Comparison of ENCODE assay signal across 7 mouse cellular contexts in genomic region chr14:75863549-75864409, GRCm38 (mm10). TPM values are rescaled to one million over a fixed set of nuclear protein-coding genes. Genes with fewer than 3 reads are reported as not detected.
DNase-seq lines count a peak whose midpoint lies in the region; ATAC-seq lines count a peak whose summit lies in the region.

No protein-coding gene starts in this region.

- H3K9me3 ChIP-seq in forebrain, embryonic 14.5 days (replicated peaks; ENCODE audit: control insufficient read depth, low read length): no peaks in the 10 kb centered on the region
- H3K9me3 ChIP-seq in limb, embryonic 12.5 days: peaks cover 6% of the 10 kb centered on the region; the same call in 1 of the 2 replicates
- H3K9me3 ChIP-seq in midbrain, embryonic 13.5 days: no peaks in the 10 kb centered on the region

- no peak overlapping the region for H3K27ac ChIP-seq in forebrain, embryonic 14.5 days (ENCODE audit: low read depth, low read length)
- H3K27ac ChIP-seq in limb, embryonic 12.5 days: peak overlapping the region; percentile 79
- H3K27ac ChIP-seq in midbrain, embryonic 13.5 days: peak overlapping the region; percentile 62

- no peaks in the 10 kb centered on the region for H3K36me3 ChIP-seq in forebrain, embryonic 14.5 days (ENCODE audit: control insufficient read depth, insufficient read depth, low read length)
- no peaks in the 10 kb centered on the region for H3K36me3 ChIP-seq in limb, embryonic 12.5 days
- H3K36me3 ChIP-seq in midbrain, embryonic 13.5 days: no peaks in the 10 kb centered on the region

- H3K4me3 ChIP-seq in forebrain, embryonic 14.5 days (ENCODE audit: low read depth, low read length): no peak overlapping the region
- H3K4me3 ChIP-seq in limb, embryonic 12.5 days (replicated peaks): no peak overlapping the region
- no peak overlapping the region for H3K4me3 ChIP-seq in midbrain, embryonic 13.5 days (replicated peaks)

- ATAC-seq in forebrain, embryonic 14.5 days: peak; percentile 66; the same call in 1 of the 2 replicates
- ATAC-seq in limb, embryonic 12.5 days (ENCODE audit: insufficient number of reproducible peaks, insufficient read depth, low FRiP score, low TSS enrichment, low read depth): peak; percentile 83
- peak; percentile 75 for ATAC-seq in midbrain, embryonic 13.5 days

- no peak overlapping the region for H3K4me2 ChIP-seq in forebrain, embryonic 14.5 days (ENCODE audit: low read length)
- H3K4me2 ChIP-seq in limb, embryonic 12.5 days: no peak overlapping the region
- no peak overlapping the region for H3K4me2 ChIP-seq in midbrain, embryonic 13.5 days (replicated peaks)

- peak; percentile 82 for DNase-seq in adrenal gland, postnatal 14 days
- peak; percentile 73 for DNase-seq in forebrain, embryonic 14.5 days (ENCODE audit: low spot score)
- DNase-seq in heart, postnatal 4 days: peak; percentile 81
- peak; percentile 87 for DNase-seq in yolk sac, embryonic 10.5 days (ENCODE audit: low spot score)
- DNase-seq in layer of hippocampus, adult 8-10 months (ENCODE audit: low spot score in 2 of 2): no peak

- H3K9ac ChIP-seq in forebrain, embryonic 14.5 days (ENCODE audit: low read length): peak overlapping the region; percentile 35; the same call in 1 of the 2 replicates
- no peak overlapping the region for H3K9ac ChIP-seq in limb, embryonic 12.5 days (replicated peaks)
- no peak overlapping the region for H3K9ac ChIP-seq in midbrain, embryonic 13.5 days (replicated peaks)

- H3K4me1 ChIP-seq in forebrain, embryonic 14.5 days (ENCODE audit: control insufficient read depth, insufficient read depth, low read length): peaks cover 8% of the 10 kb centered on the region
- peaks cover 10% of the 10 kb centered on the region for H3K4me1 ChIP-seq in limb, embryonic 12.5 days (replicated peaks)
- peaks cover 9% of the 10 kb centered on the region for H3K4me1 ChIP-seq in midbrain, embryonic 13.5 days (replicated peaks)

- 12% methylated on average over 7 of the region's 7 CpGs for WGBS in forebrain, embryonic 14.5 days
- 32% methylated on average over 7 of the region's 7 CpGs for WGBS in limb, embryonic 12.5 days
- WGBS in midbrain, embryonic 13.5 days: 7% methylated on average over 7 of the region's 7 CpGs

- H3K27me3 ChIP-seq in forebrain, embryonic 14.5 days (replicated peaks; ENCODE audit: control insufficient read depth, insufficient read depth, low read length): no peaks in the 10 kb centered on the region
- no peaks in the 10 kb centered on the region for H3K27me3 ChIP-seq in limb, embryonic 12.5 days
- H3K27me3 ChIP-seq in midbrain, embryonic 13.5 days: no peaks in the 10 kb centered on the region

RNA-seq across cellular contexts. Expression of gene Tpt1, which starts 18.9 kb away (rescaled TPM):
- total RNA-seq in adrenal gland, postnatal 14 days (2021): 2,745 and 3,054 TPM in 2 replicates
- 979 and 1,156 TPM in 2 replicates for polyA plus RNA-seq in forebrain, embryonic 14.5 days (2014; fragmentation: Nextera tagmentation; extraction: Ambion mirVana)
- 1,000 to 10,000 TPM; 3,223 to 3,331 TPM for total RNA-seq in heart, postnatal 4 days (2021)
- polyA plus RNA-seq in limb, embryonic 12.5 days (2016; fragmentation: Nextera tagmentation; extraction: Ambion mirVana): 994 and 1,047 TPM in 2 replicates
- polyA plus RNA-seq in midbrain, embryonic 13.5 days (2015; fragmentation: Nextera tagmentation; extraction: Ambion mirVana): 876 and 886 TPM in 2 replicates
- 1,000 to 10,000 TPM in 2 of 4 experiments, 100 to 1,000 TPM in 2; 898 to 1,122 (median 1,004) TPM for total RNA-seq in layer of hippocampus, adult 8-10 months (2022)

Comparison
In these comparisons a context has a peak if more than half of its experiments do, and no peak if none do; other contexts are left out.
1. DNase-seq: peak in adrenal gland, postnatal 14 days (single experiment), forebrain, embryonic 14.5 days (single experiment), heart, postnatal 4 days (single experiment) and yolk sac, embryonic 10.5 days (single experiment); none in layer of hippocampus, adult 8-10 months (0 of 2).
2. Peak in every context shown above with its lines, with median percentiles within 50 percentile points of each other: ATAC-seq.